29 mouse cellular contexts compared by ENCODE assay signal in the genomic region with DNA sequence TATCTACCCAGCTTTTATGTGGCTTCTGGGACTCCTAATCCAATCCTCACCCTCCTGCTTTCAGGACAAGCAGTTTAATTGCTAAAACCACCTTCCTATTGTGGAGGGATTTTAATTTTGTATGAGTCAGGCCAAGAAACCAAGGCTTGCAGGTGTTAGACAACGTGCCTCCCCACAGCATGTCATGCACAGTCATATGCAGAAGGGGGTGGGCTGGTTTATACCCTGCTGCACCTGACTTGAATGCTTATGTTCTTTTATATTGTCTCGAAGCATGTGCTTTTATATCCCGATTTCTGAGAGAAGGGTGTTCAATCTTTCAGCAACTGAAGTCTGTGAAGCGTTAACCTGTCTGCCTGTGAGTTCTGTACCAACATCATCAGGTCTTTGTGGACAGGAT. TPM values are rescaled to one million over a fixed set of nuclear protein-coding genes. Genes with fewer than 3 reads are reported as not detected.
A peak's percentile ranks its signal among the peaks of the same experiment; 100 is the strongest.
DNase-seq lines count a peak whose midpoint lies in the region; ATAC-seq and TF ChIP-seq lines count a peak whose summit lies in the region.
"Had no signal": no experiment of that assay in that cellular context is flagged by ENCODE, and none has a peak within 500 bp of the region (broad histone marks: within the 10 kb centered on the region; RNA-seq: fewer than 3 reads in every experiment).

No protein-coding gene starts in this region.

- peaks cover 7% of the 10 kb centered on the region; the same call in 1 of the 2 replicates for H3K36me3 ChIP-seq in embryonic facial prominence, embryonic 14.5 days (ENCODE audit: control insufficient read depth, insufficient read depth, low read length)
- H3K36me3 ChIP-seq in embryonic facial prominence, embryonic 10.5 days (replicated peaks), result no peaks in the 10 kb centered on the region; the same call in 1 of the 2 replicates
- H3K36me3 ChIP-seq in heart, embryonic 12.5 days, result peaks cover 33% of the 10 kb centered on the region
- H3K36me3 ChIP-seq in hindbrain, embryonic 15.5 days, result peaks cover 11% of the 10 kb centered on the region
- no peaks in the 10 kb centered on the region for H3K36me3 ChIP-seq in hindbrain, embryonic 11.5 days (ENCODE audit: control insufficient read depth, insufficient read depth, low read length)
- H3K36me3 ChIP-seq in stomach, postnatal 0 days (ENCODE audit: control insufficient read depth, insufficient read depth, low read length), result 0 out of 2 replicates have a peak, but pooled peaks cover 3% of the 10 kb centered on the region

- DNase-seq in embryonic facial prominence, embryonic 14.5 days (ENCODE audit: low spot score), result peak; percentile 20
- no peak for DNase-seq in embryonic facial prominence, embryonic 10.5 days (ENCODE audit: low spot score)
- DNase-seq in heart, adult 18-20 months, result no peak
- DNase-seq in hindbrain, embryonic 11.5 days (ENCODE audit: low spot score), result no peak
- peak; percentile 47 for DNase-seq in brain, embryonic 14.5 days (ENCODE audit: low read depth)
- DNase-seq in stomach, postnatal 0 days (ENCODE audit: low spot score), result no peak
- DNase-seq: adrenal gland, adult 8-10 months; cerebellum, postnatal 14 days; embryo, embryonic 11 days; heart, postnatal 14 days; kidney, adult 8-10 months; kidney, postnatal 14 days; left cerebral cortex, postnatal 4 days; liver; right cerebral cortex, postnatal 4 days; thymus, postnatal 14 days had no signal

- no peaks in the 10 kb centered on the region for H3K27me3 ChIP-seq in embryonic facial prominence, embryonic 14.5 days (replicated peaks; ENCODE audit: control insufficient read depth, insufficient read depth, low read length)
- H3K27me3 ChIP-seq in embryonic facial prominence, embryonic 10.5 days (replicated peaks; ENCODE audit: low read depth, poor library complexity, severe bottlenecking), result no peaks in the 10 kb centered on the region
- no peaks in the 10 kb centered on the region for H3K27me3 ChIP-seq in heart, embryonic 12.5 days (replicated peaks)
- no peaks in the 10 kb centered on the region for H3K27me3 ChIP-seq in hindbrain, embryonic 15.5 days
- no peaks in the 10 kb centered on the region for H3K27me3 ChIP-seq in hindbrain, embryonic 11.5 days (ENCODE audit: control insufficient read depth, insufficient read depth, low read length)
- H3K27me3 ChIP-seq in stomach, postnatal 0 days (ENCODE audit: control insufficient read depth, insufficient read depth, low read length), result no peaks in the 10 kb centered on the region
- H3K27me3 ChIP-seq: midbrain, embryonic 13.5 days; Patski had no signal

- no peak overlapping the region for H3K4me2 ChIP-seq in embryonic facial prominence, embryonic 14.5 days (ENCODE audit: low read depth, low read length)
- H3K4me2 ChIP-seq in heart, embryonic 12.5 days, result no peak overlapping the region
- no peak overlapping the region for H3K4me2 ChIP-seq in hindbrain, embryonic 15.5 days
- H3K4me2 ChIP-seq in hindbrain, embryonic 11.5 days (replicated peaks; ENCODE audit: low read depth, low read length), result no peak overlapping the region
- no peak overlapping the region for H3K4me2 ChIP-seq in stomach, postnatal 0 days (replicated peaks; ENCODE audit: low read depth)
- H3K4me2 ChIP-seq: midbrain, embryonic 13.5 days had no signal

- no peak overlapping the region for H3K4me3 ChIP-seq in embryonic facial prominence, embryonic 14.5 days (ENCODE audit: low read depth, low read length)
- no peak overlapping the region for H3K4me3 ChIP-seq in embryonic facial prominence, embryonic 10.5 days
- H3K4me3 ChIP-seq in heart, embryonic 12.5 days, result no peak overlapping the region
- no peak overlapping the region for H3K4me3 ChIP-seq in hindbrain, embryonic 15.5 days
- no peak overlapping the region for H3K4me3 ChIP-seq in hindbrain, embryonic 11.5 days (ENCODE audit: low read depth, low read length)
- H3K4me3 ChIP-seq in stomach, postnatal 0 days (ENCODE audit: low read depth, low read length), result no peak overlapping the region
- H3K4me3 ChIP-seq: midbrain, embryonic 13.5 days; myocyte had no signal

- no peak for TF ChIP-seq POLR2A in brain, embryonic 14.5 days (IDR thresholded peaks at IDR 0.05; ENCODE audit: borderline replicate concordance, extremely low read depth, insufficient read depth, insufficient read length, poor library complexity, severe bottlenecking)

- no peaks in the 10 kb centered on the region for H3K4me1 ChIP-seq in embryonic facial prominence, embryonic 14.5 days (ENCODE audit: control insufficient read depth, insufficient read depth, low read length)
- H3K4me1 ChIP-seq in embryonic facial prominence, embryonic 10.5 days, result 0 out of 2 replicates have a peak, but pooled peaks cover 4% of the 10 kb centered on the region
- H3K4me1 ChIP-seq in heart, embryonic 12.5 days (replicated peaks), result peaks cover 30% of the 10 kb centered on the region
- H3K4me1 ChIP-seq in hindbrain, embryonic 15.5 days (replicated peaks), result peaks cover 10% of the 10 kb centered on the region
- no peaks in the 10 kb centered on the region for H3K4me1 ChIP-seq in hindbrain, embryonic 11.5 days (replicated peaks; ENCODE audit: control insufficient read depth, insufficient read depth, low read length)
- H3K4me1 ChIP-seq in stomach, postnatal 0 days (replicated peaks; ENCODE audit: control insufficient read depth, insufficient read depth), result no peaks in the 10 kb centered on the region

- no peak overlapping the region for H3K9ac ChIP-seq in embryonic facial prominence, embryonic 14.5 days (ENCODE audit: low read depth, low read length)
- H3K9ac ChIP-seq in heart, embryonic 12.5 days, result 0 out of 2 replicates have a peak overlapping the region, but pooled peaks have one; percentile 45
- no peak overlapping the region for H3K9ac ChIP-seq in hindbrain, embryonic 15.5 days
- no peak overlapping the region for H3K9ac ChIP-seq in hindbrain, embryonic 11.5 days (ENCODE audit: low read depth, low read length)
- H3K9ac ChIP-seq in stomach, postnatal 0 days (ENCODE audit: low read length), result no peak overlapping the region
- H3K9ac ChIP-seq: midbrain, embryonic 13.5 days had no signal

- H3K9me3 ChIP-seq in embryonic facial prominence, embryonic 14.5 days (ENCODE audit: control insufficient read depth, low read length), result no peaks in the 10 kb centered on the region
- H3K9me3 ChIP-seq in embryonic facial prominence, embryonic 10.5 days, result no peaks in the 10 kb centered on the region
- no peaks in the 10 kb centered on the region for H3K9me3 ChIP-seq in heart, embryonic 12.5 days (replicated peaks)
- H3K9me3 ChIP-seq in hindbrain, embryonic 15.5 days, result no peaks in the 10 kb centered on the region
- H3K9me3 ChIP-seq in hindbrain, embryonic 11.5 days (ENCODE audit: control insufficient read depth, low read length), result no peaks in the 10 kb centered on the region
- no peaks in the 10 kb centered on the region for H3K9me3 ChIP-seq in stomach, postnatal 0 days (ENCODE audit: control insufficient read depth, low read length)
- H3K9me3 ChIP-seq: midbrain, embryonic 13.5 days had no signal

- 64% methylated on average over 4 of the region's 4 CpGs for whole genome bisulfite sequencing in embryonic facial prominence, embryonic 14.5 days
- 82% methylated on average over 4 of the region's 4 CpGs for WGBS in embryonic facial prominence, embryonic 10.5 days
- WGBS in heart, embryonic 12.5 days, result 79% methylated on average over 4 of the region's 4 CpGs
- WGBS in hindbrain, embryonic 15.5 days, result 43% methylated on average over 4 of the region's 4 CpGs
- WGBS in hindbrain, embryonic 11.5 days, result 73% methylated on average over 4 of the region's 4 CpGs
- WGBS in stomach, postnatal 0 days, result 65% methylated on average over 4 of the region's 4 CpGs

- no peak overlapping the region for H3K27ac ChIP-seq in embryonic facial prominence, embryonic 14.5 days (replicated peaks; ENCODE audit: low read depth, low read length)
- no peak overlapping the region for H3K27ac ChIP-seq in embryonic facial prominence, embryonic 10.5 days (replicated peaks)
- H3K27ac ChIP-seq in heart, embryonic 12.5 days (ENCODE audit: poor library complexity, severe bottlenecking), result no peak overlapping the region
- no peak overlapping the region for H3K27ac ChIP-seq in hindbrain, embryonic 15.5 days (replicated peaks)
- H3K27ac ChIP-seq in hindbrain, embryonic 11.5 days (ENCODE audit: low read depth, low read length), result no peak overlapping the region
- no peak overlapping the region for H3K27ac ChIP-seq in stomach, postnatal 0 days (replicated peaks)
- H3K27ac ChIP-seq: midbrain, embryonic 13.5 days had no signal

- no peak for TF ChIP-seq CTCF in brain, embryonic 14.5 days (IDR thresholded peaks at IDR 0.05; ENCODE audit: borderline replicate concordance, extremely low read depth, insufficient read depth, insufficient read length)
- no peak for TF ChIP-seq CTCF in stomach, postnatal 0 days (IDR thresholded peaks at IDR 0.05; ENCODE audit: low read depth)

- peak; percentile 41; the same call in 1 of the 2 replicates for ATAC-seq in embryonic facial prominence, embryonic 14.5 days (ENCODE audit: low read depth)
- no peak for ATAC-seq in heart, embryonic 12.5 days (ENCODE audit: insufficient number of reproducible peaks, low FRiP score)
- peak; percentile 62; the same call in 1 of the 2 replicates for ATAC-seq in hindbrain, embryonic 15.5 days (ENCODE audit: low FRiP score, low read depth)
- no peak for ATAC-seq in hindbrain, embryonic 11.5 days (ENCODE audit: low FRiP score)
- ATAC-seq in stomach, postnatal 0 days (ENCODE audit: low FRiP score, low TSS enrichment), result no peak
- ATAC-seq: CD4-positive, CD25-positive, alpha-beta regulatory T cell, adult 4 months; lung, postnatal 0 days; midbrain, embryonic 13.5 days; Patski had no signal

- TF ChIP-seq EP300 in stomach, postnatal 0 days (optimal IDR thresholded peaks at IDR 0.05), result no peak

RNA-seq across cellular contexts. Expression of a gene that starts 37.3 kb away (rescaled TPM):
- not detected in 2 replicates for polyA plus RNA-seq in embryonic facial prominence, embryonic 14.5 days (2014; fragmentation: Nextera tagmentation; extraction: Ambion mirVana)
- not detected in 2 replicates for polyA plus RNA-seq in embryonic facial prominence, embryonic 10.5 days (2016; fragmentation: Nextera tagmentation; extraction: Ambion mirVana)
- not detected in 2 replicates for polyA plus RNA-seq in heart, embryonic 12.5 days (2016; fragmentation: Nextera tagmentation; extraction: Ambion mirVana)
- total RNA-seq in heart, adult 18-20 months (2021), result not detected
- polyA plus RNA-seq in hindbrain, embryonic 15.5 days (2015; fragmentation: Nextera tagmentation; extraction: Ambion mirVana), result not detected in 2 replicates
- polyA plus RNA-seq in hindbrain, embryonic 11.5 days (2014; fragmentation: Nextera tagmentation; extraction: Ambion mirVana), result not detected in 2 replicates
- polyA plus RNA-seq in brain, embryonic 14.5 days (2012; rRNA removed), result not detected in 2 replicates
- polyA plus RNA-seq in stomach, postnatal 0 days (2015; fragmentation: Nextera tagmentation; extraction: Ambion mirVana), result not detected in 2 replicates
- total RNA-seq: adrenal gland, adult 8-10 months; ES-E14; gastrocnemius, postnatal 14 days; heart, postnatal 14 days; left cerebral cortex, adult 18-20 months; left cerebral cortex, postnatal 4 days had no signal
- polyA plus RNA-seq: CD4-positive, CD25-positive, alpha-beta regulatory T cell, adult 4 months; frontal cortex, adult 2 months; intestine, embryonic 14.5 days; liver, embryonic 16.5 days; lung, postnatal 0 days; midbrain, embryonic 13.5 days; myocyte; Patski had no signal

Comparison
In these comparisons a context has a peak if more than half of its experiments do, and no peak if none do; other contexts are left out.
1. ATAC-seq: peak in embryonic facial prominence, embryonic 14.5 days (single experiment) and hindbrain, embryonic 15.5 days (single experiment); none in heart, embryonic 12.5 days (single experiment), hindbrain, embryonic 11.5 days (single experiment) and stomach, postnatal 0 days (single experiment).
2. DNase-seq: peak in embryonic facial prominence, embryonic 14.5 days (single experiment) and brain, embryonic 14.5 days (single experiment); none in embryonic facial prominence, embryonic 10.5 days (single experiment), heart, adult 18-20 months (0 of 2), hindbrain, embryonic 11.5 days (single experiment) and stomach, postnatal 0 days (single experiment).